Mouse (Mus musculus): ENCODE data around the gene Pde8b. TPM values are rescaled to one million over a fixed set of nuclear protein-coding genes. Genes with fewer than 3 reads are reported as not detected.
"Not testable (repeated sequence)": the region's sequence is repeated elsewhere in the genome, so short reads cannot be mapped to it uniquely, and the experiment has no call there.

Gene Pde8b
- total and polyA plus RNA-seq, 2 experiments from 2014 or later = 7.1 to 23.6 TPM

- no peaks in the 10 kb centered on the region for H3K27me3 ChIP-seq (ENCODE audit: insufficient read depth, low read length)
- ATAC-seq (ENCODE audit: low FRiP score) = no peak
- H3K9ac ChIP-seq (replicated peaks; ENCODE audit: low read length, poor library complexity, severe bottlenecking) = no peak overlapping the region
- TF ChIP-seq CTCF (IDR thresholded peaks at IDR 0.05) = no peak
- H3K36me3 ChIP-seq (ENCODE audit: insufficient read depth, low read length) = no peaks in the 10 kb centered on the region
- no peak for DNase-seq (ENCODE audit: low spot score)
- WGBS = 46% methylated on average over 2 of the region's 2 CpGs
- H3K4me1 ChIP-seq (ENCODE audit: insufficient read depth, low read length) = no peaks in the 10 kb centered on the region
- H3K4me2 ChIP-seq (ENCODE audit: low read depth, low read length, poor library complexity, severe bottlenecking) = peak overlapping the region; percentile 93
- no peaks in the 10 kb centered on the region for H3K9me3 ChIP-seq (ENCODE audit: low read length)
- H3K4me3 ChIP-seq (ENCODE audit: low read depth, low read length) = peak overlapping the region; percentile 80
- H3K27ac ChIP-seq (ENCODE audit: low read depth, low read length) = no peak overlapping the region
These were observed 26.7 kb downstream of the Pde8b start for GRCm38 (mm10) chr13:95223427-95223772.

GRCm38 (mm10) chr13:95222569-95223426 is 27.3 kb downstream of the Pde8b start:
- under 1% methylated on average over 41 of the region's 96 CpGs for WGBS
- Histone ChIP-seq H3K4me3 (ENCODE audit: low read depth, low read length) (peak overlapping the region; percentile 80), H3K36me3 (ENCODE audit: insufficient read depth, low read length) (no peaks in the 10 kb centered on the region), H3K9me3 (ENCODE audit: low read length) (no peaks in the 10 kb centered on the region), H3K27me3 (ENCODE audit: insufficient read depth, low read length) (no peaks in the 10 kb centered on the region), H3K4me1 (ENCODE audit: insufficient read depth, low read length) (no peaks in the 10 kb centered on the region), H3K4me2 (ENCODE audit: low read depth, low read length, poor library complexity, severe bottlenecking) (peak overlapping the region; percentile 93), H3K9ac (replicated peaks; ENCODE audit: low read length, poor library complexity, severe bottlenecking) (peak overlapping the region; percentile 68), H3K27ac (ENCODE audit: low read depth, low read length) (peak overlapping the region; percentile 43; the same call in 1 of the 2 replicates)
- no peak for TF ChIP-seq CTCF (IDR thresholded peaks at IDR 0.05)
- peak; percentile 85 for ATAC-seq (ENCODE audit: low FRiP score)
- peak; percentile 26 for DNase-seq (ENCODE audit: low spot score)

GRCm38 (mm10) chr13:95221882-95222568 is 28.1 kb downstream of the Pde8b start:
- 0 out of 2 replicates have a peak, but pooled peaks have one; percentile 25 for ATAC-seq (ENCODE audit: low FRiP score)
- H3K9me3 ChIP-seq (ENCODE audit: low read length) = no peaks in the 10 kb centered on the region
- H3K4me1 ChIP-seq (ENCODE audit: insufficient read depth, low read length) = no peaks in the 10 kb centered on the region
- H3K4me3 ChIP-seq (ENCODE audit: low read depth, low read length) = peak overlapping the region; percentile 80
- H3K9ac ChIP-seq (replicated peaks; ENCODE audit: low read length, poor library complexity, severe bottlenecking) = peak overlapping the region; percentile 68
- H3K27ac ChIP-seq (ENCODE audit: low read depth, low read length) = peak overlapping the region; percentile 43; the same call in 1 of the 2 replicates
- TF ChIP-seq CTCF (IDR thresholded peaks at IDR 0.05) = no peak
- H3K27me3 ChIP-seq (ENCODE audit: insufficient read depth, low read length) = no peaks in the 10 kb centered on the region
- DNase-seq (ENCODE audit: low spot score) = peak; percentile 32
- H3K4me2 ChIP-seq (ENCODE audit: low read depth, low read length, poor library complexity, severe bottlenecking) = peak overlapping the region; percentile 93
- 2% methylated on average over 24 of the region's 24 CpGs for WGBS
- no peaks in the 10 kb centered on the region for H3K36me3 ChIP-seq (ENCODE audit: insufficient read depth, low read length)

- H3K9ac ChIP-seq (replicated peaks; ENCODE audit: low read length, poor library complexity, severe bottlenecking); ATAC-seq (ENCODE audit: low FRiP score); H3K27ac ChIP-seq (ENCODE audit: low read depth, low read length); H3K4me1 ChIP-seq (ENCODE audit: insufficient read depth, low read length); H3K9me3 ChIP-seq (ENCODE audit: low read length); H3K36me3 ChIP-seq (ENCODE audit: insufficient read depth, low read length); H3K27me3 ChIP-seq (ENCODE audit: insufficient read depth, low read length); H3K4me2 ChIP-seq (ENCODE audit: low read depth, low read length, poor library complexity, severe bottlenecking); DNase-seq (ENCODE audit: low spot score); H3K4me3 ChIP-seq (ENCODE audit: low read depth, low read length): not testable (repeated sequence)
- WGBS = 41% methylated on average over 1 of the region's 1 CpGs
These were observed 34.4 kb downstream of the Pde8b start for GRCm38 (mm10) chr13:95215661-95216170.

GRCm38 (mm10) chr13:95212320-95212719 is 37.8 kb downstream of the Pde8b start:
- TF ChIP-seq CTCF (IDR thresholded peaks at IDR 0.05) = no peak
- Histone ChIP-seq H3K9me3 (ENCODE audit: low read length) (no peaks in the 10 kb centered on the region), H3K27ac (ENCODE audit: low read depth, low read length) (no peak overlapping the region), H3K27me3 (ENCODE audit: insufficient read depth, low read length) (no peaks in the 10 kb centered on the region), H3K4me1 (ENCODE audit: insufficient read depth, low read length) (no peaks in the 10 kb centered on the region), H3K4me2 (ENCODE audit: low read depth, low read length, poor library complexity, severe bottlenecking) (no peak overlapping the region), H3K4me3 (ENCODE audit: low read depth, low read length) (no peak overlapping the region), H3K9ac (replicated peaks; ENCODE audit: low read length, poor library complexity, severe bottlenecking) (no peak overlapping the region), H3K36me3 (ENCODE audit: insufficient read depth, low read length) (no peaks in the 10 kb centered on the region)
- WGBS = 76% methylated on average over 5 of the region's 5 CpGs
- ATAC-seq (ENCODE audit: low FRiP score) (no peak), DNase-seq (ENCODE audit: low spot score) (no peak)

- 78% methylated on average over 7 of the region's 7 CpGs for WGBS
- H3K4me2 ChIP-seq (ENCODE audit: low read depth, low read length, poor library complexity, severe bottlenecking); ATAC-seq (ENCODE audit: low FRiP score); H3K9me3 ChIP-seq (ENCODE audit: low read length); H3K27ac ChIP-seq (ENCODE audit: low read depth, low read length); DNase-seq (ENCODE audit: low spot score); H3K4me3 ChIP-seq (ENCODE audit: low read depth, low read length); H3K9ac ChIP-seq (replicated peaks; ENCODE audit: low read length, poor library complexity, severe bottlenecking); H3K4me1 ChIP-seq (ENCODE audit: insufficient read depth, low read length); H3K27me3 ChIP-seq (ENCODE audit: insufficient read depth, low read length); H3K36me3 ChIP-seq (ENCODE audit: insufficient read depth, low read length): not testable (repeated sequence)
These were observed 42.8 kb downstream of the Pde8b start for GRCm38 (mm10) chr13:95207301-95207700.

Data from midbrain, postnatal 0 days (tissue).